Mouse (Mus musculus) T-helper 1 cell (primary cell): ENCODE measurements around the gene Rbms3.

ENCODE experiments used
- in situ Hi-C: fragments of 300-600 bp; cut with MboI, MseI; formaldehyde crosslinking; loops from one replicate; pipeline ENCODE4 v1.15.1; 2025; ENCODE audit warnings: high pct_unique_total_duplicates

The Rbms3 gene

DNA sequence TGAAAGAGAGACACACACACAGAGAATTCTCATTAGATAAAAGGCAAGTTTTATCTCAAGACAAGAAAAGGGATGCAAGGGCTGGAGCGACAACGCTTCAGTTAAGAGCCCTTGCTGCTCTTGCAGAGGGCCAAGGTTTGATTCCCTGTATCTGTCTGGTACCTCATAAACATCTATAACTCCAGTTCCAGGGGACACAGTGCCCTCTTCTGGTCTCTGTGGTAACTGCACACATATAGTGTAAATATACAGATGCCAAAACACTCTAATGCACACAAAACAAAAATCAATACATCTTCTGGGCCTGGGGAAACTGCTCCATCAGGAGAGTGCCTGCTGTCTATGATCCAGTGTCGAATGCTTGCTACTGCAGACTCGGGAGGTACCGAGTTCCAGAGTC is 145.3 kb downstream of the Rbms3 start:
- in situ Hi-C loops, result no loop called here

DNA sequence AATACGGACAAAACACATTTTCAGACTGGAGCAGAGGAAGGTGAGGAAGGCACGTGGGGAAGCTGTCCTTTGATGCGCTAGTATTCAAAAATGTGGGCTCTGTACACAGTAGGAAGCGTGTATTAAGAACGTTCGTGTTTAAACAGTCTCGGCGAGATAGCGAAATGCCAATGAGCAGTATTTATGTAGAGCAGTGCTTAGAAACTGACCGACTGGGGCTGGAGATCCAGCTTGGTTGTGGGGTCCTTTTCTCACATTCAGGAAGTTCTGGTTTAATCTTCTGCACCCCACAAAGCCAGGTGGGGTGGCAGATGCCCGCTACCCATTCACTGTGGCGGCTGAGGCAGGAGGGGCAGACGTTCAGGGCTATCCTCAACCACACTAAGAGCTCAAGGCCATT is 153.0 kb downstream of the Rbms3 start:
- in situ Hi-C loops, result no loop called here

DNA sequence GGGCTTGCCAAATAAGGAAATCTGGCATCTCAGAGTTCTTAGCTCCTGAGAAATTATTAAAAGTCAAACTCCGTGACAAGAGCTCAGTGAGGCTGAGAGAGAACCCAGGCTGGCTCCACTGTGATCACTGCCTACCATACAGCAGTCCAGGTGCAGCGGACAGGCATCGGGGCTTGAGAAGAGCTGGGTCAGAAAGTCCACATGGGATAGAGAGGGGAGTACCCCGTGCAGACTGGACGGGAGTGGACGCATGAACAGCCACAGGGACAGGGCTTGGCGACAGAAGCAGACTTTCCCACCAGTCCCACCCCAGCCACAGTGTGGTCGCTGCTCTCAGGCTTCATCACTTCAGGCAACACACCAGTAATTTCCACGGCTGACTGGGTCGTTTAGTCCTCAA is 176.9 kb downstream of the Rbms3 start:
- in situ Hi-C loops, result no loop called here

DNA sequence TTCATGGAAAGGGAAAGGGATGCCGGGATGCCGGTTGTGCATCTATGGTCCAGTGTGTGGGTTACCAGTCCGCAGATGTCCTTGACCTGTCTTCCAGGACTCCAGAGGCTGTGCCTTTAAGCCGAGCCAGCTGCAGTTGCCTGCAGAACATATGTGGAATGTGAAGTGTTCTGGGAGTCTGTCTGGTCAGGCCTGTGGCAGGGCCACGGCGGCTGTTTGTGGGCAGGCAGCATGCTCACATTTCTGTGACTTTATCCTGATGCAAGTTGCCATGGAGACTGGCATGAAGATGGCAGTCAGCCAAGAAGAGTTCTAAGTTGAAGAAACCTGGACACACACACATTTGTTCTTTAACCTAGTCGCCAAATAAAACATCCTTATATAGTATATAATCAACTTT is 187.1 kb downstream of the Rbms3 start:
- in situ Hi-C loops, result no loop called here

DNA sequence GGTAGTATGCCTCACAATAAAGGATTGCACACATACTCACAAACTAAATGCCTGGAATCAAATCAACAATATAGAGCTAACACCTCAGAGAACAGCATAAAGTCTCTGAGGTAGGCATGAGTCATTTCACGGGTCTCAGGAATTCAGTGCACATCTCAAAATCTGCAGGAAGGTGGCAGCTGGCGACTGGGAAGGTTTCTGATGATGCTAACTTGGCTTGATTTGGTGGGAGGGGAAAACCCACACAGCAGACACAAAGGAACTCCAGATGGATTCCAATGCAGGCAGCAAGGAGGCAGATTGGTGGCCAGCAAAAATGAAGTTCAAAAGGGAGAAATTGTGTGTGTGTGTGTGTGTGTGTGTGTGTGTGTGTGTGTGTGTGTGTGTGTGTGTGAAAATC is 193.9 kb downstream of the Rbms3 start:
- in situ Hi-C loops, result no loop called here

DNA sequence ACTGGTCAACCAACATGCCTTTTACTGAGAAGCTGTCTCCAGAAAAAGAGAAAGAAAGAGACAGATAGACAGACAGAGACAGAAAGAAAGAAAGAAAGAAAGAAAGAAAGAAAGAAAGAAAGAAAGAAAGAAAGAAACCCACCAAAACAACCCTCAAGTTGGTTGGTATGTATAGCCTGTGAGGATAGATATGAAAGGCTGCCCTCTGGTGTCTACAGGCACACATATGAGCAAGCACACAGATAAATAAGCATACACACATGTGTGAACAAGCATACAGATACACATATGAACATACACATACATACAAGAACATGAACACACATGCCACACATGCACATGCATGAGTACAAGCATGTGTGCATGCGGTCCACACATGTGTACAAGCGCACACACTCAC is 199.0 kb downstream of the Rbms3 start:
- in situ Hi-C loops, result no loop called here

DNA sequence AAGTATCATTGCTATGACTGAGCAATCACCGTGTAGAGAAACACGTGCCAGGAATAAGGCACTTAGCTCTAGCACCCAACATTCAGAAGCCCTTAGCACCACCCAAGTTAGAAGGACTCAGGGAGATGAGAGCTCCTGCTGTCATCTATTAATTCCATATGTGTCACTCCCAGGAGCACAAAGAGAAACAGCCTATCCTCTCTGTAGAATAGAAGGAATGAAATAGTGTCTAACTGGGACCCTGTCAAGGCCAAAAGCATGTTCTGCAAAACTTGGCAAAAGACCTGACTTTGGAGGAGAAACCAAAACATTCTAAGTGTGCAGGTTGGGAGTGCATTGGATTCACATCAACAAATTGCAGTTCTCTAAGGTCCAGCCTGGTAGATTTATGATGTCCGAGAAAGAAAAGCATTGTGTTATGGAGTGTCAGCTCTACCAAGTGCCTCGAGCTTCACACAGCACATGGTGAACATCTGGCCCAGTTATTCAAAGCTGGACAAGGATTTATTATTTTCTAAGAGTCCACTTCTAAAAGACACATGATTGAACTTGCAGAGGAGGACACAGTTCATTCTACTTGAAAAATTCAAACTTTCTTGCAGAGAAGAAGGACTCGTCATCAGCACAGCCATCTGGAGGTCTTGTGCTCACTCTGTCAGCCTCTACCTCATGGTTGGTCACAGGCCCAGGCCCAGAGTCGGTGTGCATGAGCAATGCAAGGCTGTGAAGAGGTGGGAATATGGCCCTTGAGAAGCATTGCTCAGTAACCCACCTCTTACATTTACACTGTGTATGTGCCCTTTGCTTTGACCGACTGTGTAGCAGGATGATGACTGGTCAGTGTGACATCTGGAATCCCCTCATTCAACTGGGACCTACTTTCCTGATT is 200.3 kb downstream of the Rbms3 start:
- in situ Hi-C loops, result no loop called here

DNA sequence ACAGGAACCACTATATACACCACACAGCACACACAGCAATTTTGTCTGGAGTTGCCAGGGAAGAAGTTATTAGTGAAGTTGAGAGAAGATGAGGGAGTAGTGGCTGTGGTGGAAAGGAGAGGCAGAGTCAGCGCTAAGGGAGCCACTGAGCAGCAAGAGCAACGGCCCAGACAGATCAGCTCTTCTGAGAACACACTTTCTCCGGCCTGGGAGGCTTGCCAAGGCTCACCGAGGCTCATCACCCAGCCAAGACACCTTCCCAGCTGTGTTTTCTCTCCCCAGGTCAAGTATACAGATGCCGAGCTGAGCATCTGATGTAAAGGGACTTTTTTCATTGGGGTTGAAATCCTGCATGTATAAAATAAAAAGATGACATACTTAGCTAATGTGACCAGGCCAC is 206.5 kb downstream of the Rbms3 start:
- in situ Hi-C loops, result no loop called here

DNA sequence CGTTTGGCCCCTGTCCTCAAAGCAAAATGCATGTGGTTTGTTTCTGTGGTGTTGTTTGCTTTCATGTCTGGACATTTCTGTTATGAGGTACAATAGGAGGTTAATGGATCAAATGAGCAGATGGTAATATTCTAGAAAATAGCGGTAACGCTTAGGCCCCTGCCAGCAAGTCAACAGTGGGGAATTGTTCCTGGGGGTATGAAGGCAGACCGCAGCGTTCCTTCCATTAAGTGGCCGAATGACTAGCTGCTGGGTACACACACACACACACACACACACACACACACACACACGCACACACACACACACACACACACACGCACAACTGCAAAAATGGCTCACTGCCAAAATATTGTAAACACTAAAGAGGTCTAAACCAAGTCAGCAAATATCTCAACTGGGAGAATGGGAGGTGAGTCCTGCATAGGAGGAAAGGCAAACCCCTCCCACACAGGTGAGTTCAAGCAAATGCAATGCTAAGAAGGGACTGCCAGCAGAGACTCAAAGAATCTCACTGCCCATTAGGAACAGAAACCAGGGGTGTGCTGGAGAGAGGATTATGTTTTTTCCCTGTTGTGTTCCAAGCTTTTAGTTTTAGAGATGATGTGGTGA is 209.7 kb downstream of the Rbms3 start:
- in situ Hi-C loops, result no loop called here

DNA sequence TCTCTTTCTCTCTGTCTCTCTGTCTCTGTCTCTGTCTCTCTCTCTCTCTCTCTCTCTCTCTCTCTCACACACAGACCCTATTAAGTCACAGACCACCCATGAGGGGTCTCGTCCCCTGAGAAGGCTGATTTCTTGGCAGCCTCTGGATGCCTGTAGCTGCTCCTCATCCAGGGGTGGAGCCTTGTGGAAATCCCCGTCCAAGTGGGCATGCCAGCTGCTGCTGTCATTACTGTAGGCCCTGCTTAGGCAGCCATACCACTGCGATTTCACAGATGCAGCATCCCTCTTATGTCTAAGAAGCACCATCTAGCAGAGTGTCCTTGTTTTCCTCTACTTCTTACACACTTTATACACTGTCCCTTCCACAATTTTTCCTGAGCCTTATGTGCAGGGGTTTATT is 216.5 kb downstream of the Rbms3 start:
- in situ Hi-C loops, result no loop called here

DNA sequence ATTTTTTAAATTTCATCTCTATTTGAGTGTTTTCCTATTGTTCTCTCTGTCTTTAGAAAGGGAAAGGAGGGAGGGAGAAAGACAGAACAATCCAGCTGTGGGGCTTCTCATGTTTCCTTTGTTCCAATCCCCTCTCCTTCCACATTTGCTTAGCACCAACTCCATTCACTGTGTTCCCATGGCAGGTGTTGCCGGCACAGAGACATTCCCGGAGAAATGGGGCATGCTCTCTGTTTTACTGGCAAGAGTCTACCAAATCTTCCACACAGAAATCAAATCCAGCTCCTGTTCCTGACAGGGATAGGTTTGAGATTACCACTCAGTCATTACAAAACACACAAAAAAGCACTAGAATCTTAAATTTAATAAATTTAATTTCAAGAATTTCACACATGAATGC is 217.1 kb downstream of the Rbms3 start:
- in situ Hi-C loops, result no loop called here

DNA sequence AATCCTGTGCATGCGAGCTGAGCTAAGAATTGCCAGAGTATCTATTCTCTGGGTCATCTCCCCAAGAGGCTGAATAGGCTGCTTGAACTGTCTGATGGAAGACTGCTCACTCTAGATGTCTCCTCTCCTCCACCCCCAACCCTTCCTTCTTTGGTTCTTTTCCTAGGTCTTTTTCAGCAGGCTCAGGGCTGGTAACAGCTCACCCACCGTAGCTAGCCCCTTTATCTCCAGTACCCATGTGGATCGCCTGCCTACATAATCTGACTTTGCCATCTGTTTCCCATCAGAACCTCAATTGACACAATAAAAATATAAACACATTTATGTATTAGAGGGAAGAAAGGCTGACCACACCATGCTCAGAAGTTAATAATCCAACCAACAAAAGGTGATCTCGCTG is 225.1 kb downstream of the Rbms3 start:
- in situ Hi-C loops, result no loop called here

DNA sequence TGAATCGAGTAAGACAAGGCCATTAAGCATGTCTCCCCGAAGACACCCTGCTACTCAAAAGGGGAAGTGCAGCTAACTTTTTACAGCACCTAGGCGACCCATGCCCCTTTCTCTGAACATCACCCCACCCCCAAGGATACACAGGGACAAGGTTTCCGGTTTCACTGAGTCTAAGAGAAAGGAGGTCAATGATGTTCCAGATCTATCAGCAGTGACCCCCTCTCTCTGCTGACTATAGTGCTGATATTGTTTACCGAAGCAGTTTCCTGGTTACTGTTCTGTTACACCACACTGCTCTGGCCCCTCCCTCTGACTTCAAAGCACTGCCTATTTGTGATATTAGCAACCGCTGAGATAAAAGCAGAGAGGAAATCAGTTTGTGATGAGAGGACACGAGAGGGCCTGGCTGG is 229.4 kb downstream of the Rbms3 start:
- in situ Hi-C loops, result no loop called here

DNA sequence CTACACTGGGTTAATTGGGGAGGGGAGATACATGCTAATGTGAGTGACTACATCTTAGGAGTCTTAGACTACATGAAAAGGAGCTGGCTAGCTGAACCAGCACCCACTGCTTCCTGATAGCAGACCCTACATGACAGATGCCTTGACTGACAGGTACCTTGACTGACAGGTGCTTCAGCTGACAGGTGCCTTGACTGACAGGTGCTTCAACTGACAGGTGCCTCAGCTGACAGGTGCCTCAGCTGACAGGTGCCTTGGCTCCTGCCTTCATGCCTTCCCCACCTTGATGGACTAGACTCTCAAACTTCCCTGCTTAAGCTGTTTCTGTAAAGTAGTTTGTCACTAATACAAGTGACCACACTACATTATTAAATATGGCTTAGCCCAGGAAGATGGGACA is 232.6 kb downstream of the Rbms3 start:
- in situ Hi-C loops, result no loop called here

DNA sequence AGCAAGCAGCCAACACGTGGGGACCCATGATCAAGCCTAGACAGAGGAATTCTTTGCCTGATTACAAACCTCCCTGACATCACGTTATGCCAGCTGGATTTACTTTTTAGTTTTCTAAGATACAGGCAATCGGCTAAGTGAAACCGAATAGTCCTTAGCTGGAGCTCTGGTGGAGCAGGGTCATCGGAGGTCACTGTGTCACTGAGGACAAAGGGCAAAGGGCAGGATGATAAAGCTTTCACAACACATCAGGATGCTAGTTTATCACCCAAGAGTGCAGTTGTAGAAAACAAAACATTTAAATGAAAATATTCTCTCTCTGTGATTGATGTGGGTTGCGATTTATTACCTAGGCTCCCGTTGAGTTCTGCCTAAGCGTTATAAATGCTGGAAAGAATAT is 233.1 kb downstream of the Rbms3 start:
- in situ Hi-C loops, result no loop called here

DNA sequence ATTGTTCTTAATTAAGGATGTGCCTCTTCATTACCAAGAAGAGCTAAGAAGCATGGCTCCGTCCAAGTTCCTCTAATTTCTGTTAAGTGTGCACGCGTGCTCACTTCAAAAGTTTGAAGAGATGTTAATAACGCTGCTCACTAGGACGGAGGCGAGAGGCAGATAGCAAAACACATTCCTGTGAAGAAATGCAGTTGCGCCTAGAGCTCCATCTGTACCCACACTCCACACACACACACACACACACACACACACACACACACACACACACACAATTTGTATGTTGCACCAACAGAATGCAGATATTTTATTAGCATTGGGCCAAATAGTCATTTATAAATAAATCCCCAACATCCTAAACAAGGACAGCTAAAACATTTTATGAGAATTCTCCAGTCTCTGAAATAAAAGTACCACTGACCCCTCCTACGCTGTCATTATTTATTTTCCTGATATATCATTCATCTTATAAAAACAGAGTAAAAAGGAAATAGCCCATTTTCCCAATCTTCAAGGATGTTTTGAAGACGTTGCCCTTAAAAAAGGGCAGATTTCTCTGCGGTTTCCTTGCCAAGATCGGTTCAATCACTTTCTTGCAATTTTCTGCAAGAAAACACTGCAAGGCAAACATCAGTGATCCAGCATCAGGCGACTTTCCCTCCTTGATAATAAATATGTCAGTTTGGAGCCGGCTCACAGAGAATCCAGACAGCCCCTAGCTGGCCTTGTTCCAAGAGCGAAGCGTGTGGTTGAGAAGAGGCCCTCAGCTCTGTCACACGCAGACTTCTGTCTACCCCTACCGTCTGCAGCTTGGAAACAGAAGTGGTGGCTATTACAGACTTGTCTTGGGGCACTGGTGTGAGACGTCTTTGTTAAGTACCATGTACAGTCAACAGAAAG is 235.8 kb downstream of the Rbms3 start:
- in situ Hi-C loops, result no loop called here

DNA sequence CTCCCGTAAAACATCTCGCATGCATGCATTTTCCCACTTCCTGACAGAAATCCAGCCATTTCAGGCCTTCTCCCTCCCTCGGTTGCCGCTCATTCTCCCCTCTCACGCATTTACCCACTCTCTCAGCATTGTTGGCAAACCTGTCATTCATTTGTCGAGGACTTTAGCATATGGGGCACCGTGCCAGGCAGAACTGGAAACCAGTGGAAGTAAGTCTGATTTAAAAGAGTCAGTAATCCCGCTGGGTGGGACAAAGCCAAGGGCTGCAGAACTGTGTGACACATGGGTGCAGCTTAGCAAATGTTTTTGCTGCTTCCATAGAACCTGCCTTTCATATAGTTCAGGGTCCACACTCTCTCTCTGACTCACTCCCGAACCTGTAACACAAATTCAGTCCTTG is 241.7 kb downstream of the Rbms3 start:
- in situ Hi-C loops, result no loop called here

DNA sequence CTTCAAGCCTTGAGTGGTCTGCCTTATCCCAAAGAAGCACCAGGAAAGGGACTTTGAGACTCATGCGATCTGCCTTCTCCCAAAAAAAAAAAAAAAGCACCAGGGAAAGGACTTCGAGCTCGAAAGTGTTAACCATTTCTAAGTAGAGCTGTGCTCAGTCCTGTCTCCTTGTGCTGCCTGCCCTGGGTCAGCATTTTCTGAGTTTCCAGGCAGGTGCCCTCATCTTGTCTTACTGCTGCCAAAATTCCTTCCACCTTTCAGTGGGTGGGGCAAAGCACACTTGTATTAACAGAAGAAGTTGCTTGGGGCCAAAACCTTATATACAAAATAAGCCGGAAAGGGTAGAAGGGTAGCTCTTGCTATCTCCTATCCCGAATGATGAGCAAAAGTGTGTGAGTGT is 248.8 kb downstream of the Rbms3 start:
- in situ Hi-C loops, result no loop called here

DNA sequence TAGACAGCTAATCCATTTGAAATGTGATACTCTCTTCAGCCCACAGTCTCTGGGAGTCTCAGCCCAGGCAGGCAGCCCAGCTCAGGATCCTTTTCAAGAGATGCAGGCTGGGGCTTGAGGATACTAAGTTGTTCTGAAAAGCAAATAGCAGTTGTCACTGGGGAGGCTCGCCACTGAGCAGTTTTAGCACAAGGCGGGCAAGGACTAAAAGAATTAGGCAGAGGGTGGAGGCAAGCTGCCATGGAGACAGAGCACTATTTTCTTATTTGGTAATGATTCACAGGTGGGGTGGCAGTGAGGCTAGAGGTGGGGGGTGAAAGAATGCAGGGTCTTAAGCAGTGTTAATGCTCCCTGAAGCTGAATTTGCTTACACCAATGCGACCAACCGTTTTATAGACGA is 249.6 kb downstream of the Rbms3 start:
- in situ Hi-C loops, result no loop called here

DNA sequence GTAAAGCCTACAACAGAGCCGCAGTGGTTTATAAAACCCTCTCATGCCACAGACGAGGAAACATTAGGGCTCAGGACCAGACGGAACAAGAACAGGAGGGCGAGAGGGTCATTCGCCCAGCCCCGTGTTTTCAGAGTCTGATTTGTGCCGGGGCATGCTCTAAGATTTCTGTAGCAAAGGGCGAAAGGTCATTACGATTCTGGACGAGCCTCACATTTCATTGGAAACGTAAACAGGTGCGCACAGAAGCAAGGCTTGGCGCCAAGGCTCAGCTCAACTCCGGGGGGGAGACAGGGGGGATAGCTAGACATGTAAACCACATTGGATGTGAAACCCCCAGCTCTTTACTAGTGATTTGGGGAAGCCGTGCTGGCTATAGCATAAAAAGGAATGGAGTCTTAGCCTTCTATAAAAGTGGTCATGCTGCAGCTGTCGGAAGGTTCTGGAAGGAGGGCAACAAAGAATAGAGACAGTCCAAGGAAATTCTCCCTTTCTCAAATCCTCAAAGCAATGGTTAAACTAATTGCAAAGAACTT is 250.2 kb downstream of the Rbms3 start:
- in situ Hi-C loops, result no loop called here

DNA sequence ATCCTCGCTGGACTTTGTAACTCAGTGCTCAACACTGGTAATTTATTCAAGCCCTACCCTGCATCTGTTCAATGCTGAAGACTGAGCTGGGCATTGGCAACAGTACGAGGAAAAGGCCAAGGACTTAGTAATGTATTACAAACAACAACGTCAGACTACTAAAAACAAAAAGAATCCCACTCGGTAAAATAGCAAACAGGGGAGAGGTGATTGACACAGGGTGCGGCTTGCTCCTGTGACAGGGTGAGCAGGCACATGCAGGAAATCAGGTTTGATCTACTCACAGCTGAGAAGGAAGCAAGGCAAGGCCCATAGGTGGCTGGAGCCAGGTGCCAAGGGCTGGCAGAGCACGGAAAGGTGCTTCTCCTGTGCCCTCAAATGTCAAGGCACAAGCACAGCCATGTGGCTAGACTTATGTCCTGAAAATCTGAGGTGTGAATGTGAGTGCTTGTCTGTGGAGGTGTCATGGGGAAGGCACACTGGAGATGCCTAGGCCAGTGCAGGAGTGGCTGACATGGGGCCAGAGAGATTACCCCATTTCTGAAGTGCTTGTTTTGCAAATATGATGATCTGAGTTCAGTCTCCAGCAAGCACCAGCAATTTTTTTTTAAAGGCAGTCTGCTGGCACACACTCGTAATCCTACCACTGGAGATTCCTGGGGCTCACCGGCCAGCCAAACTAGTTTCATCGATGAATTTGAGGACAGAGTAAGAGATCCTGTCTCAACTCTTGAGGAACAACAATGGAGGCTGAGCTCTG is 251.4 kb downstream of the Rbms3 start:
- in situ Hi-C loops, result no loop called here
